Mouse (Mus musculus) kidney, adult 2 months (tissue): ENCODE data around the gene Itgav. TPM values are rescaled to one million over a fixed set of nuclear protein-coding genes. Genes with fewer than 3 reads are reported as not detected.

ENCODE experiments used
- DNase-seq: peaks from one replicate; pipeline ENCODE4 v3.0.0; 2021
- H3K27ac ChIP-seq: fragments of 200-500 bp; 2 replicates; pipeline ENCODE4 v1.5.1; 2012; ENCODE audit warnings: low read depth, low read length, control low read depth, inconsistent platforms; ENCODE audit not compliant: insufficient read depth
- H3K27me3 ChIP-seq: fragments of 200-500 bp; replicated peaks from 2 replicates; pipeline ENCODE4 v1.6.1; 2012; ENCODE audit warnings: mild to moderate bottlenecking, moderate library complexity, low read length, inconsistent platforms; ENCODE audit not compliant: control insufficient read depth, insufficient read depth
- H3K36me3 ChIP-seq: fragments of 200-500 bp; 2 replicates; pipeline ENCODE4 v1.6.1; 2012; ENCODE audit warnings: mild to moderate bottlenecking, moderate library complexity, low read length, inconsistent platforms; ENCODE audit not compliant: control insufficient read depth, insufficient read depth
- H3K4me1 ChIP-seq: fragments of 200-500 bp; 2 replicates; pipeline ENCODE4 v1.6.1; 2011; ENCODE audit warnings: low read length; ENCODE audit not compliant: control insufficient read depth, insufficient read depth
- H3K4me3 ChIP-seq: fragments of 200-500 bp; 2 replicates; pipeline ENCODE4 v1.5.1; 2011; ENCODE audit warnings: mild to moderate bottlenecking, low read depth, low read length, control low read depth; ENCODE audit not compliant: insufficient read depth
- CTCF ChIP-seq: fragments of 200-500 bp; conservative IDR thresholded peaks from 2 replicates; pipeline ENCODE4 v1.5.1; 2011; ENCODE audit warnings: low read depth, mild to moderate bottlenecking, control low read depth, low read length, moderate library complexity, mixed read lengths; ENCODE audit not compliant: insufficient read depth, insufficient read length
- POLR2A ChIP-seq: fragments of 200-500 bp; IDR thresholded peaks from one replicate; pipeline ENCODE4 v1.6.1; 2011; ENCODE audit warnings: low read depth, low read length, control low read depth
- WGBS: fragments of 180-500 bp; shearing (Covaris S2); methylation state at CpG from one replicate; pipeline ENCODE4 v1.1.7; 2018; 5-methylcytosine and 5-hydroxymethylcytosine counted together
- polyA plus RNA-seq: library from polyadenylated mRNA; depleted of rRNA; stranded (reverse); fragments of >200 nt; gene quantifications from 2 replicates; pipeline ENCODE4 v1.2.3, GENCODE M21; 2012

Gene Itgav
- polyA plus RNA-seq, 1 experiment: 75.9 TPM

- H3K27ac ChIP-seq: no peak overlapping the region; the same call in 1 of the 2 replicates
- H3K36me3 ChIP-seq: peaks cover 3% of the 10 kb centered on the region; the same call in 1 of the 2 replicates
- no peaks in the 10 kb centered on the region; the same call in 1 of the 2 replicates for H3K27me3 ChIP-seq
- peaks cover 9% of the 10 kb centered on the region for H3K4me1 ChIP-seq
- DNase-seq: no peak
- H3K4me3 ChIP-seq: no peak overlapping the region
- TF ChIP-seq CTCF (no peak), POLR2A (no peak)
- 45% methylated on average over 9 of the region's 9 CpGs for WGBS
These were observed 15.4 kb downstream of the Itgav start for GRCm38 (mm10) chr2:83739461-83740124.

- no peak for DNase-seq
- Histone ChIP-seq H3K36me3 (peaks cover 3% of the 10 kb centered on the region; the same call in 1 of the 2 replicates), H3K4me3 (no peak overlapping the region), H3K27ac (peak overlapping the region; percentile 36; the same call in 1 of the 2 replicates), H3K27me3 (no peaks in the 10 kb centered on the region; the same call in 1 of the 2 replicates), H3K4me1 (peaks cover 9% of the 10 kb centered on the region)
- 22% methylated on average over 5 of the region's 5 CpGs for WGBS
- TF ChIP-seq CTCF: no peak
- TF ChIP-seq POLR2A: no peak
These were observed 16.4 kb downstream of the Itgav start for GRCm38 (mm10) chr2:83740601-83741031.

- no peaks in the 10 kb centered on the region; the same call in 1 of the 2 replicates for H3K27me3 ChIP-seq
- no peak for DNase-seq
- H3K27ac ChIP-seq: no peak overlapping the region
- peaks cover 3% of the 10 kb centered on the region; the same call in 1 of the 2 replicates for H3K36me3 ChIP-seq
- H3K4me3 ChIP-seq: no peak overlapping the region
- TF ChIP-seq CTCF (no peak), POLR2A (no peak)
- H3K4me1 ChIP-seq: peaks cover 9% of the 10 kb centered on the region
- 42% methylated on average over 9 of the region's 9 CpGs for WGBS
These were observed 18.0 kb downstream of the Itgav start for GRCm38 (mm10) chr2:83742210-83742609.

- TF ChIP-seq CTCF (no peak), POLR2A (no peak)
- Histone ChIP-seq H3K4me3 (no peak overlapping the region), H3K27ac (no peak overlapping the region), H3K36me3 (peaks cover 3% of the 10 kb centered on the region; the same call in 1 of the 2 replicates), H3K27me3 (no peaks in the 10 kb centered on the region; the same call in 1 of the 2 replicates), H3K4me1 (peaks cover 9% of the 10 kb centered on the region)
- no peak for DNase-seq
- WGBS: 92% methylated on average over 2 of the region's 2 CpGs
These were observed 18.6 kb downstream of the Itgav start for GRCm38 (mm10) chr2:83742836-83743235.

GRCm38 (mm10) chr2:83744276-83744952, 20.2 kb downstream of the Itgav start:
- Histone ChIP-seq H3K36me3 (no peaks in the 10 kb centered on the region; the same call in 1 of the 2 replicates), H3K4me3 (no peak overlapping the region), H3K27ac (no peak overlapping the region), H3K4me1 (peaks cover 7% of the 10 kb centered on the region), H3K27me3 (no peaks in the 10 kb centered on the region; the same call in 1 of the 2 replicates)
- no peak for DNase-seq
- 42% methylated on average over 9 of the region's 9 CpGs for WGBS
- no peak for TF ChIP-seq CTCF
- TF ChIP-seq POLR2A: no peak

- DNase-seq: no peak
- WGBS: 60% methylated on average over 6 of the region's 6 CpGs
- Histone ChIP-seq H3K27ac (no peak overlapping the region), H3K4me3 (no peak overlapping the region), H3K36me3 (no peaks in the 10 kb centered on the region), H3K27me3 (no peaks in the 10 kb centered on the region), H3K4me1 (peaks cover 5% of the 10 kb centered on the region)
- TF ChIP-seq POLR2A: no peak
- TF ChIP-seq CTCF: no peak
These were observed 21.1 kb downstream of the Itgav start for GRCm38 (mm10) chr2:83745257-83745656.

GRCm38 (mm10) chr2:83748581-83749118, 24.5 kb downstream of the Itgav start:
- no peak for TF ChIP-seq CTCF
- TF ChIP-seq POLR2A: no peak
- WGBS: 95% methylated on average over 10 of the region's 10 CpGs
- Histone ChIP-seq H3K27me3 (no peaks in the 10 kb centered on the region), H3K27ac (no peak overlapping the region), H3K4me3 (no peak overlapping the region), H3K36me3 (no peaks in the 10 kb centered on the region), H3K4me1 (no peaks in the 10 kb centered on the region; the same call in 1 of the 2 replicates)
- DNase-seq: no peak
